Mouse (Mus musculus): ENCODE results near the gene Hist1h1t.
"Not testable (repeated sequence)": the region's sequence is repeated elsewhere in the genome, so short reads cannot be mapped to it uniquely, and the experiment has no call there.

GRCm38 (mm10) chr13:23702801-23703200 lies 7.2 kb downstream of the Hist1h1t start:
- TF ChIP-seq CTCF (IDR thresholded peaks at IDR 0.05; ENCODE audit: borderline replicate concordance, insufficient read depth, low read depth, low read length); POLR2A (IDR thresholded peaks at IDR 0.05; ENCODE audit: borderline replicate concordance, insufficient read depth, low read length): not testable (repeated sequence)
